Mouse (Mus musculus) intestine, embryonic 15.5 days (tissue): ENCODE data around the gene Bhlha15. TPM values are rescaled to one million over a fixed set of nuclear protein-coding genes. Genes with fewer than 3 reads are reported as not detected.
A peak's percentile ranks its signal among the peaks of the same experiment; 100 is the strongest.

Experiments
- ATAC-seq: fragments of 200-750 bp; cut with Nextera tagmentation; 2 replicates; pipeline ENCODE4 v1.8.0; 2017; ENCODE audit warnings: moderate TSS enrichment, moderate library complexity
- H3K27ac ChIP-seq: fragments of 300-500 bp; sonication (generic); 2 replicates; pipeline ENCODE4 v1.5.1; 2015; ENCODE audit warnings: mild to moderate bottlenecking, inconsistent platforms
- H3K27me3 ChIP-seq: fragments of 300-500 bp; sonication (generic); replicated peaks from 2 replicates; pipeline ENCODE4 v1.6.1; 2015; ENCODE audit warnings: inconsistent platforms
- H3K36me3 ChIP-seq: fragments of 300-500 bp; sonication (generic); 2 replicates; pipeline ENCODE4 v1.6.1; 2015; ENCODE audit warnings: inconsistent platforms
- H3K4me1 ChIP-seq: fragments of 300-500 bp; sonication (generic); replicated peaks from 2 replicates; pipeline ENCODE4 v1.6.1; 2015; ENCODE audit warnings: inconsistent platforms
- H3K4me2 ChIP-seq: fragments of 300-500 bp; sonication (generic); replicated peaks from 2 replicates; pipeline ENCODE4 v1.6.1; 2015; ENCODE audit warnings: mild to moderate bottlenecking, inconsistent platforms
- H3K4me3 ChIP-seq: fragments of 300-500 bp; sonication (generic); replicated peaks from 2 replicates; pipeline ENCODE4 v1.5.1; 2015; ENCODE audit warnings: inconsistent platforms
- H3K9ac ChIP-seq: fragments of 300-500 bp; sonication (generic); 2 replicates; pipeline ENCODE4 v1.6.1; 2015; ENCODE audit warnings: inconsistent platforms
- H3K9me3 ChIP-seq: fragments of 300-500 bp; sonication (generic); 2 replicates; pipeline ENCODE4 v1.6.1; 2016; ENCODE audit warnings: inconsistent platforms
- WGBS: fragments of 180-500 bp; shearing (Covaris S2); methylation state at CpG from one replicate; pipeline ENCODE4 v1.1.7; 2015; 5-methylcytosine and 5-hydroxymethylcytosine counted together
- polyA plus RNA-seq: library from polyadenylated mRNA; unstranded; fragments of >200 nt; fragmentation: Nextera tagmentation; extraction: Ambion mirVana; gene quantifications from 2 replicates; pipeline ENCODE4 v1.2.1, GENCODE M21; 2015

Bhlha15 gene
- polyA plus RNA-seq: 7.6 and 15.3 TPM in 2 replicates

DNA sequence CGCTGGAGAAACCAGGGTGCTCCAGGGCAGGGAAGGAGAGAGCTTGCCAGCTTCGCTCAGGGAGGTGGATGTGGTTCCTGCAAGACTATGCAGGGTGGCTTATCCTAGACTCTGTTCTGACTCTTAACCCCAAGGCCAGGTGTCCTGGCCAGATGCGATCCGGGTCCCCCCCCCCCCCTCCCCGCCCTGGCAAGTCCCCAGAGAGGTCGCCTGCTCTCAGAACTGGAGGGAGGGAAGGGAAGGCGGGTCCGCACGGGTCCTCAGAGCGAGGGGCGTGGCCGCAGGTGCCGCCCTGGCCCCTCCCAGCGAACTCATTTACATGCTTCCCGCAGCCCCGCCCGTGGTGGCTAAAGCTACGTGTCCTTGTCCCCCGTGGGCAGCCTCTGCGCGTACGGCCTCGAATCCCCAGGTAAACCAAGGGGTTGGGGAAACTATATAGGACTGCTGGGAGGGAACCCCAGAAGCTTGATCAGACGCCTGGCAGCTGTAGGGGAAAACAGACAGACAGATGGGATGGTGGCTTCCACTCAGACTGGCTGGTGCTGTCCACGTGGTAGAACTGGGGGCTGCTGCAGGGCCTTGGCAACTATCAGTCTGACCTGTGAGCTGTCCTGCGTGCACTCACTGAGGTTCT lies at the start of gene Bhlha15:
Bhlha15 (plus strand) TSS at position 337 of the 634 bp plus-strand sequence.
- H3K9ac ChIP-seq: peak within 1 kb of the TSS; percentile 39; the same call in 1 of the 2 replicates

DNA sequence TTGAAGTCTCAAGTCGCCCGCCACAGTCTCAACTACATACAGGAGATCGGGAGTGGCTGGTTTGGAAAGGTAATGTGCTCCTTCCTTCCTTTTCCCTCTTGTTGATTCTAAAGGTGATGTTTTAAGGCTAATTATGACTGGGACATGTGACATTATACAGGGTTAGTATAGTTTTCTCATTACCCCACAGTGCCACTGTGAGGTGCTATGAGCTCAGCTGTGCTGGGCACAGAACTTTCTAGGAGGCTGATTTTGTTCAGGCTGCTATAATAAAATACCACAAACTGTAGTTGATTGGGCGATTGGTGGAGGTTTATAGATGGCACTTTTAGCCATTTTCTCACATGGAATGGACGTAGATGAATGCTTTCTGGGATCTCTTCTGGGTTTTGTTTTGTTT lies 46.6 kb upstream of the Bhlha15 start:
- H3K36me3 ChIP-seq: peaks cover 8% of the 10 kb centered on the region; the same call in 1 of the 2 replicates
- ATAC-seq: no peak

More for the DNA sequence above, at the start of gene Bhlha15:
- H3K4me2 ChIP-seq: peak within 1 kb of the TSS; percentile 70
- peaks cover 12% of the 10 kb centered on the region for H3K4me1 ChIP-seq
- H3K27me3 ChIP-seq: no peaks in the 10 kb centered on the region
- 2% methylated on average over 25 of the region's 26 CpGs for WGBS
- peak within 1 kb of the TSS; percentile 29 for H3K4me3 ChIP-seq
- no peaks in the 10 kb centered on the region for H3K9me3 ChIP-seq
- peaks cover 4% of the 10 kb centered on the region for H3K36me3 ChIP-seq
- no peak within 1 kb of the TSS for H3K27ac ChIP-seq
- ATAC-seq: peak; percentile 87

DNA sequence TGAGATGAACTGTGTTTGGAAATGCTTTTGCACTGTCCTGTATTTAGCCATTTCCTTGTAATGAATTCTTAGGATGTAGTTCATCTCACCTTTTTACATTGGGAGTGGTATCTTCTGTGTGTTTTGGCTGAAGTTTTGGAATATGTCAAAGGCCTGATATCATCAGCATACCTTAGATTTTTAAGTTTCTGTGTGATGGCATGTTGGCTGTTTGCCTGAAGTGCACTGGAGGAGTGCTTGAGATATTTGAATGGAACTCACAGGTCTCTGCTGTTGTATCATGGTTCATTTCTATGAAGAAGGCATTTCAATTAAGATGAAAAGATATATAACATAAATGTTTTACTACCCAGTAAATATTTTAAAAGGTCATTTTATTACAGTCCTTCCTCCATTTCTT lies 43.2 kb upstream of the Bhlha15 start:
- Histone ChIP-seq H3K9ac (no peak overlapping the region), H3K36me3 (peaks cover 9% of the 10 kb centered on the region; the same call in 1 of the 2 replicates), H3K27ac (no peak overlapping the region), H3K4me2 (no peak overlapping the region), H3K4me1 (no peaks in the 10 kb centered on the region), H3K27me3 (no peaks in the 10 kb centered on the region), H3K4me3 (no peak overlapping the region), H3K9me3 (no peaks in the 10 kb centered on the region)
- ATAC-seq: no peak

More for the DNA sequence above, 46.6 kb upstream of the Bhlha15 start:
- H3K4me1 ChIP-seq: no peaks in the 10 kb centered on the region
- 94% methylated on average over 5 of the region's 5 CpGs for WGBS
- H3K4me2 ChIP-seq: no peak overlapping the region
- H3K27ac ChIP-seq: no peak overlapping the region
- H3K27me3 ChIP-seq: no peaks in the 10 kb centered on the region
- H3K4me3 ChIP-seq: no peak overlapping the region
- H3K9ac ChIP-seq: no peak overlapping the region
- no peaks in the 10 kb centered on the region for H3K9me3 ChIP-seq

DNA sequence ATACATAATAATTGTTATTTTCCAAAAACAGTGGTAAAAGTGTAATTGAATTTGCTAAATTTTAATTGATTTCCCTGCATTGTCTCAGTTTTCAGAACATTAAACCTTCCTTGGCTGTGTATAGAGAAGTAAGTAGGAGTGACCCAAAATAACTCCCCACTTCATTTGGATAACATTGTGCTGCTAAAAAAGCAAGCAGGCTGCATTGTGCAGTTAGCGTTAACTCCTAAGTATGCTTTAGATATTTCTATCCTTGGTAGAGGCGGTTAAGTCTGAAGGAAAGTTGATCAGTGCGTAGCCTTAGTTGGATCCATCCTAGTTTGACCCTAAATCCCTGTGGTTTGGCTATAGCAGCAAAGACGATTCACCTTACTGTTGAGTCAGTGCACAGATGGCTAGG lies 40.6 kb upstream of the Bhlha15 start:
- no peaks in the 10 kb centered on the region for H3K9me3 ChIP-seq
- no peak overlapping the region for H3K4me3 ChIP-seq
- no peaks in the 10 kb centered on the region for H3K4me1 ChIP-seq
- H3K27ac ChIP-seq: no peak overlapping the region
- no peak overlapping the region for H3K4me2 ChIP-seq
- WGBS: 94% methylated on average over 4 of the region's 4 CpGs
- no peak overlapping the region for H3K9ac ChIP-seq
- no peaks in the 10 kb centered on the region for H3K27me3 ChIP-seq
- peaks cover 9% of the 10 kb centered on the region; the same call in 1 of the 2 replicates for H3K36me3 ChIP-seq
- no peak for ATAC-seq

DNA sequence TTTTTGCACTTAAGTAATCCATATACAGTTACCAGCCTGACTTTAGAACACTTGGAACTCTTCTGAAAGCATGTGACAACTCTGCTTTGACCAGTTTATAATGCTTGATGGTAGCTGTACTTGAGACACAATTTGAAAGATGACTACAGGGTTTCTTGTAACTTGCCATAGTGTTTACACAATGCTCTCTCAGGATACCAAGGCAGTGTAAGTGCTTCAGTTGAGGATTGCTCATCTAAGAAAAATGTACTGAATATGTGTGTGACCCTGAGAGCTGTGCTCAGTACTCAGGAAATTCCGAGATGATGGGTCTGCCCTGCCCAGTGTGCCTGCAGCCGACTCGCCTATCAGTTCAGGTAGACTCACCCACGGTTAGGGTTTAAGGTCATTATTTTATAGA lies 38.8 kb upstream of the Bhlha15 start:
- Histone ChIP-seq H3K4me2 (no peak overlapping the region), H3K4me1 (no peaks in the 10 kb centered on the region)
- WGBS: 86% methylated on average over 4 of the region's 4 CpGs

DNA sequence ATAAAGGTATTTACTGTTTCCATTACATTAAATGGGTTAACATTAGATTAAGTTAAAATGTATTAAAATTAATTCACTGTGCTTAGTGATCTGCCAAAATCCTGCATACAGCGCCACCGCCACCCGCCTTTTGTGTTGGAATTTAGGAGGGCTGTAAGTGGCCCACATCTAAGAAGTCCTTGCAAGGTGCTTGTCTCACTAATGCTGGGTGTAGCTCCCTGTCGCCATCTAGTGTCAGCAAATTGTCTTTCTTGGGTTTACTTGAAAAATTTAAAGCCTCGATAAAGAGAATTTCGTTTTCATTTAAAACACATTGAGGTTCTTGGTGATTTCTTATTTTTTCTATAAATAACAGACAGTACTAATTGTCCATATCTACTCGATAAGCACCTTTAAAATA lies 35.6 kb upstream of the Bhlha15 start:
- H3K4me2 ChIP-seq: no peak overlapping the region
- peaks cover 11% of the 10 kb centered on the region for H3K4me1 ChIP-seq
- no peak for ATAC-seq
- H3K27ac ChIP-seq: no peak overlapping the region
- no peak overlapping the region for H3K9ac ChIP-seq
- no peaks in the 10 kb centered on the region for H3K36me3 ChIP-seq
- H3K9me3 ChIP-seq: no peaks in the 10 kb centered on the region
- WGBS: 30% methylated on average over 7 of the region's 7 CpGs
- no peaks in the 10 kb centered on the region for H3K27me3 ChIP-seq
- no peak overlapping the region for H3K4me3 ChIP-seq

More for the DNA sequence above, 38.8 kb upstream of the Bhlha15 start:
- H3K4me3 ChIP-seq: no peak overlapping the region
- no peak overlapping the region for H3K9ac ChIP-seq
- no peak for ATAC-seq
- H3K36me3 ChIP-seq: peaks cover 9% of the 10 kb centered on the region; the same call in 1 of the 2 replicates
- H3K9me3 ChIP-seq: no peaks in the 10 kb centered on the region
- H3K27ac ChIP-seq: no peak overlapping the region
- H3K27me3 ChIP-seq: no peaks in the 10 kb centered on the region

DNA sequence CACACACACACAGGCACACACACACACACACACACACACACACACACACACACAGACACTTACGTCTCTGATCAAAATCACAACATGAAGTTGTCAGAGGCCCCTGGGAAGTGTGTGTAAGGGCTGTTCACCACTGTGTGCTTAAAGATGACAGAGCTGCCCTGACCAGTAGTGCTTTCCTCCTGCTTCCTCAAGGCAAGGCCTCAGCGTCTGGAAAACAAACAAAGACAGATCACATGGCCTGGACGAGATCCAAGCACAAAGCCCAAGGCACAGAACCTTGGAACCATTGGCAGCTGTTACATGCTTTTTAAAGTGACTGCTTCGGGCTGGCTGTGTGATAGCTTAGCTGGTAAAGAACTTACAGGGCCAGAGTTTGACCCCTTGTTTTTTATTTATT lies 31.5 kb upstream of the Bhlha15 start:
- H3K4me1 ChIP-seq: peaks cover 11% of the 10 kb centered on the region
- 13% methylated on average over 4 of the region's 4 CpGs for WGBS

DNA sequence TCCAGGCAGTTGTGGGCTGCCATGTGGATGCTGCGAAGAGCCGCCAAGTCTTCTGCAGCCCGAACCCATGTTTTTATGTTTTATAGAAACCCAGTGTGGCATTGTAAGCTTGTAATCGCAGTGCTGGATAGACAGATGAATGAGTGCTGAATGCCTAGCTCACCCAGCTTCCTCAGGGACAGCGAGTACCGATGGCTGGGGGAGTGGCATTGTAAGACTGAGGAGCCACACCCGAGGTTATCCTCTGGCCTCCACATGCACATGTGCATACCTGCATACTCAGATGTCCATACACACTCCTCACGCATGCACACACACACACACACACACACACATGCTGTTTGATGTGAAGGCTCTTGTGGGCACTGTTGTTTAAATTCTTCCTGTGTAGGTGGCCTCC lies 30.9 kb upstream of the Bhlha15 start:
- H3K4me2 ChIP-seq: no peak overlapping the region
- 84% methylated on average over 8 of the region's 8 CpGs for WGBS

More for the DNA sequence above, 31.5 kb upstream of the Bhlha15 start:
- Histone ChIP-seq H3K9me3 (no peaks in the 10 kb centered on the region), H3K9ac (no peak overlapping the region), H3K27me3 (no peaks in the 10 kb centered on the region), H3K4me3 (no peak overlapping the region), H3K27ac (peak overlapping the region; percentile 66), H3K4me2 (no peak overlapping the region), H3K36me3 (no peaks in the 10 kb centered on the region)
- ATAC-seq: peak; percentile 94

DNA sequence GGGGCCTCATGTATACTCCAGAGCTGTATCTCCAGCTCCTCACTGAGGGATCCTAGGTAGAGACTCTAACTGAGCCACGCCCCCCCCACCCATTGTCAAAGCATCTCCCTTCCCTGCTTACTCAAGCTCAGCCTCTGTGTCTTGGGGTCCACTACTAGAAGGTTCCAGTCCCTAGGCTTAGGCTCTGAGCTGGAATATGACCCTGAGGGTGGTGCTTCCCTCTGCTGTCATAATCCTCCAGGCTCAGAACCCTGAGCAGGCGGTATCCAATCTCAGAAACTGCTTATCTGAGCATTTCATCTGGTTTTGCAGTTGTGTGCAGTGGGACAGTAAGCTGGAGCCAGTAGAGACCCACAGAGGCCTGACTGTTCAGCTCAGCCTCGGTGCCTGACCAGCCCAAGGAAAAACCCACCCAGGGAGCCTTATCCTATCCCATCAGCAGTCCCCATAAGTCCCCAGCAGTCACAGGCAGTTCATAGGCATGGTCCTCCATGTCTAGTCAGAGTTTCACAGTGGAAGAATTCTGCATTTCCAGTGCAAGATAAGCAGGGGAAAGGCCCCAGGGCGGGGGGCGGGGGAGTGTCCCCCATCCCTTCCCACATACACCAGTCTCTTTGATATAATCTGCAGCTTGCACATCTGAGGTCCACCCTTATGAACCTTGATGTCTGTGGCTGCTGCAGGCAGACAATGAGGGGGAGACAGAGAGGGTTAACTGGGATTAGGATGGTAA lies 27.8 kb upstream of the Bhlha15 start:
- Histone ChIP-seq H3K9me3 (no peaks in the 10 kb centered on the region), H3K4me1 (peaks cover 11% of the 10 kb centered on the region), H3K4me2 (no peak overlapping the region), H3K36me3 (peaks cover 4% of the 10 kb centered on the region; the same call in 1 of the 2 replicates), H3K27ac (no peak overlapping the region), H3K4me3 (no peak overlapping the region), H3K27me3 (no peaks in the 10 kb centered on the region), H3K9ac (no peak overlapping the region)
- WGBS: 82% methylated on average over 5 of the region's 5 CpGs
- ATAC-seq: no peak

More for the DNA sequence above, 30.9 kb upstream of the Bhlha15 start:
- Histone ChIP-seq H3K27ac (peak overlapping the region; percentile 66), H3K4me1 (peaks cover 11% of the 10 kb centered on the region), H3K27me3 (no peaks in the 10 kb centered on the region), H3K36me3 (no peaks in the 10 kb centered on the region), H3K9ac (no peak overlapping the region), H3K9me3 (no peaks in the 10 kb centered on the region), H3K4me3 (no peak overlapping the region)
- ATAC-seq: peak; percentile 71

DNA sequence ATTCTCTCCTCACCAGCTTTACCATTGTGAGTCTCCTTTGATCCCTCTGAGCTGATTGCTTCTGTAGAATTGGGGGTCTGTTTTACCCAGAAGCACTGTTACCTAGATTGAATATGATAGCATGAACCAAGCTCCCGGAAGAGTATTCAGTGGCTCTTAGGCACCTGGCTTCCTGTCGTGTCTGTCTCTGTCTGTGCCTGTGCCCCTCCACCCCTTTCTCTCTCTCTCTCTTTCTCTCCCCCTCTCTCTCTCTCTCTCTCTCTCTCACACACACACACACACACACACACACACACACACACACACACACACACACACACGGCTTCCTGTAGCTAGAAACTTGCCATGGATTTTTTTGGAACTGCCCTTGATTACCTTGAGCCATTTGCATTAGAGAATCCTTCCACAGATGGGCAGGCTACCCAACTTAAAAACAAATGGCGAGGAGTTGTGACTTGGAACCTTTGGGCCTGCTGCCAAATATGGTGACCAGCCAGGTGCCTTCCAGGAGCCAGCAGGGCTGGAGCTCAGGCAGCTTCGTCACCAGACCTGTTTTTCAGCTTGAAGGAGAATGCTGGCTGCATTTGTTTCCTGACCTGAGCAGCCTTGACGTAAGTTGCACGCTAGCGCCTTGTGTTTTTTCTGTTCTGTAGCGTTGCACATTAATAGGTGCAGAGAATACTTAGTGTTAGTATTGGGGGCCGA lies 27.1 kb upstream of the Bhlha15 start:
- H3K27ac ChIP-seq: no peak overlapping the region
- H3K4me2 ChIP-seq: no peak overlapping the region
- no peak overlapping the region for H3K9ac ChIP-seq
- H3K27me3 ChIP-seq: no peaks in the 10 kb centered on the region
- no peaks in the 10 kb centered on the region for H3K9me3 ChIP-seq
- no peak overlapping the region for H3K4me3 ChIP-seq
- peaks cover 9% of the 10 kb centered on the region for H3K4me1 ChIP-seq
- 78% methylated on average over 10 of the region's 10 CpGs for WGBS
- peaks cover 4% of the 10 kb centered on the region; the same call in 1 of the 2 replicates for H3K36me3 ChIP-seq
- no peak for ATAC-seq

DNA sequence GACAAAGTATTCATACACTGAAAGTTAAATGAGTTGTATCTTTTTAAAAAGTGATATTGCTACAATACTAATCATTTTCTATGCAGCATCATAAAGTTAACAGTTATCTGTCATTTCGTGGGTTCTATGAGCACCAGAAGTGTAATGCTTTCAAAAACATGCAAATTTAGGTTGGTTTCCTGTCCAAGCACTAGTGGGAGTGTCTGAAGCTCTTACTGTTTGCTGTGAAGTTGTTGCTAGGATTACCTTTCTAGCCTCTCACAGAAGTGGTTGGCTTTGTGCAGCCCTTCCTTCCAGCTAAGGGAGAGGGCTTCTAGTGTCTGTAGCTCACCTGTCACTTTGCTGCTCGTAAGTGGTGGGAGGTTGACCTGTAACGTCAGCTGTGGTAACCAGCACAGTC lies 24.3 kb upstream of the Bhlha15 start:
- Histone ChIP-seq H3K36me3 (peaks cover 4% of the 10 kb centered on the region; the same call in 1 of the 2 replicates), H3K27ac (no peak overlapping the region), H3K9me3 (no peaks in the 10 kb centered on the region), H3K27me3 (no peaks in the 10 kb centered on the region), H3K4me3 (no peak overlapping the region), H3K4me2 (no peak overlapping the region), H3K4me1 (no peaks in the 10 kb centered on the region), H3K9ac (no peak overlapping the region)
- ATAC-seq: no peak
- 83% methylated on average over 3 of the region's 3 CpGs for WGBS

DNA sequence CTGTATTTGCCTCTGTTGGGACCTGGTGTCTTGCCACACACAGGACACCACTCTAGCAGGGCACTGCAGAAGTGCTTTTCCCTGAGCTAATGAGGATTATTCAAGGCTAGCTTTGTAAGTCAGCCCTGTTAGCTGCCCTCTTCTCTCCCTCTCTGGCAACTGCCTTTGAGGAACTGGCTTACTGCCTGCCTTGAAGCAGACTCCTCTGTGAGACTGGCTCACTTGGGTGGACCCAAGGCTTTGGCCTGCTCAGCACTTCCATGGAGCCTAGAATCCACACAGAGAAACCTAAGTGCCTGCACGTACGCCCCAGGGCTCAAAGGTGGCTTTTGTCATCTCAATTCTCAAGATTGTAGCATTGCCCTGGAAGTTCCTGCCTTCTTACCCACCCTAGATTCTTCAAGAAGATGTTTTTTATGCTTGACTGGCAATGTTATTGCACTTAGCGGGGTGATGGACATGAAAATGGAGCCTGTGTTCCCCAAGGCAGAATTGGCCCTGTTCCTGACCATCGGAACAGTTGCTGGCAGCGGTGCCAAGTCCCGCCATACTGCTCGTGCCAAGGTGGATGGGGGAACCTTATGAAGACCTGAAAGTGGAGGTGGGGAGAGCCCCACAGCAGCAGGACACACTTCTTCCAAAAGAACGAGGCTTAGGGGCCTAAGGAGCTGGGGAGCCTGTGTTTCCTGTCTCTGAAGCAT lies 20.7 kb upstream of the Bhlha15 start:
- peaks cover 17% of the 10 kb centered on the region for H3K36me3 ChIP-seq
- ATAC-seq: no peak
- H3K9me3 ChIP-seq: no peaks in the 10 kb centered on the region
- H3K9ac ChIP-seq: no peak overlapping the region
- no peak overlapping the region for H3K4me3 ChIP-seq
- no peak overlapping the region for H3K27ac ChIP-seq
- H3K4me2 ChIP-seq: no peak overlapping the region
- H3K4me1 ChIP-seq: no peaks in the 10 kb centered on the region
- H3K27me3 ChIP-seq: no peaks in the 10 kb centered on the region
- WGBS: 94% methylated on average over 8 of the region's 8 CpGs
